Mouse (Mus musculus) intestine, embryonic 14.5 days (tissue): Measurements from ENCODE around the gene Vtcn1. TPM values are rescaled to one million over a fixed set of nuclear protein-coding genes. Genes with fewer than 3 reads are reported as not detected.

Experiments used
- ATAC-seq: fragments of 200-750 bp; cut with Nextera tagmentation; replicated peaks from 2 replicates; pipeline ENCODE4 v1.8.0; 2017; ENCODE audit warnings: low read depth, moderate number of reproducible peaks, moderate TSS enrichment, moderate library complexity; ENCODE audit not compliant: low FRiP score, low TSS enrichment
- DNase-seq: peaks from one replicate; pipeline ENCODE4 v3.0.0-alpha.2; 2018; ENCODE audit warnings: low spot score
- H3K27ac ChIP-seq: fragments of 300-500 bp; sonication (generic); 2 replicates; pipeline ENCODE4 v1.5.1; 2014; ENCODE audit warnings: low read depth, mild to moderate bottlenecking, control low read depth
- H3K27me3 ChIP-seq: fragments of 300-500 bp; sonication (generic); replicated peaks from 2 replicates; pipeline ENCODE4 v1.6.1; 2014; ENCODE audit warnings: low read length, control low read depth; ENCODE audit not compliant: control insufficient read depth, insufficient read depth
- H3K36me3 ChIP-seq: fragments of 300-500 bp; sonication (generic); 2 replicates; pipeline ENCODE4 v1.6.1; 2014; ENCODE audit warnings: low read length, control low read depth; ENCODE audit not compliant: control insufficient read depth, insufficient read depth
- H3K4me1 ChIP-seq: fragments of 300-500 bp; sonication (generic); replicated peaks from 2 replicates; pipeline ENCODE4 v1.6.1; 2014; ENCODE audit warnings: low read length, control low read depth, mixed read lengths; ENCODE audit not compliant: control insufficient read depth, insufficient read depth
- H3K4me2 ChIP-seq: fragments of 300-500 bp; sonication (generic); 2 replicates; pipeline ENCODE4 v1.6.1; 2014; ENCODE audit warnings: low read length
- H3K4me3 ChIP-seq: fragments of 300-500 bp; sonication (generic); 2 replicates; pipeline ENCODE4 v1.5.1; 2014; ENCODE audit warnings: low read depth, low read length, control low read depth, mixed read lengths
- H3K9ac ChIP-seq: fragments of 300-500 bp; sonication (generic); 2 replicates; pipeline ENCODE4 v1.6.1; 2014; ENCODE audit warnings: mild to moderate bottlenecking, low read length
- H3K9me3 ChIP-seq: fragments of 300-500 bp; sonication (generic); 2 replicates; pipeline ENCODE4 v1.6.1; 2016; ENCODE audit warnings: low read length, control low read depth; ENCODE audit not compliant: control insufficient read depth
- WGBS: fragments of 180-500 bp; shearing (Covaris S2); extraction: QIAGEN DNeasy Blood & Tissue Kit; methylation state at CpG from one replicate; pipeline ENCODE4 v1.1.7; 2014; 5-methylcytosine and 5-hydroxymethylcytosine counted together
- polyA plus RNA-seq: library from polyadenylated mRNA; unstranded; fragments of >200 nt; fragmentation: Nextera tagmentation; extraction: Ambion mirVana; gene quantifications from 2 replicates; pipeline ENCODE4 v1.2.1, GENCODE M21; 2014

The Vtcn1 gene
- polyA plus RNA-seq, 1 experiment from 2014 or later = 0.32 TPM

DNA sequence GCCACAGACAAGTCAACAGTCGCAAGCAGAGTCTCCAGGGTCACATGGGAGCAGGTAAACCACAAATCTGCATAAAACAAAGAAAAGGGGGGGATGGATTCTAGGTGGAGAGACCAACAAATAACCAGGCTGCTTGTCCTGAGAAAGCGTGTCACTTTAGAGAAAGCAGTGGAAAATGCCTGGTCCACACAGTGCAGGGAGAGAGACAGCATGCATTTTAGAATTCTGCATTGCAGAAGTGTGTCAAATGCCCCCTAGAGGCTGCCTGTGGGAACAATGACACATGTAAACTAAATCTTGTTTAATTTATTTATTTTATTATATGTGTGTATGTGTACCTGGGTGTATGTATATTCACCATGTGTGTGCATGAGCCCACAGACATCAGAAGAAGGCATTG is 4.0 kb upstream of the Vtcn1 start:
- H3K9me3 ChIP-seq = no peaks in the 10 kb centered on the region
- H3K27me3 ChIP-seq = no peaks in the 10 kb centered on the region
- H3K4me3 ChIP-seq = no peak overlapping the region
- peak; percentile 52 for DNase-seq
- ATAC-seq = peak; percentile 47; the same call in 1 of the 2 replicates
- H3K9ac ChIP-seq = no peak overlapping the region
- WGBS = 53% methylated on average over 2 of the region's 2 CpGs
- H3K4me2 ChIP-seq = no peak overlapping the region
- no peaks in the 10 kb centered on the region for H3K36me3 ChIP-seq
- peaks cover 3% of the 10 kb centered on the region; the same call in 1 of the 2 replicates for H3K4me1 ChIP-seq
- H3K27ac ChIP-seq = peak overlapping the region; percentile 70

DNA sequence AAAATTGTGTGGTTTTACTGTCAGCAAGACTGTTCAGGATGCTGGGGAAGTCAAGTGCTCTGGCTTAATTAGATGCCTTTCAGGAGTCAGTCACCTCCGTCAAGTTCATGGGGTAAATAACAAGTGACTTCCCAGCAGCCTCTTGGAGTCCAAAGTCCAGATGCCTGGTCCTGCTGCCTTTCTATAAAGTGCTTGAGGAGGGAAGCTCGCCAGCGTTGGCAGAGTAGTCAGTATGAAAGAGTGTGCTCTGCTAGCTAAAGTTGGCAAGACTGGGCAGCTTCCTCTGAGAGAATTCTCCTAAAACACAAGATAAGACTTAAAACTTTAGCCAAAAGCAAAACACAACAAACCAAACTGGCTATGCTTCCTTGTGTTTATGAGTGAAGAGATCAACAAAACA is 18.5 kb downstream of the Vtcn1 start:
- no peaks in the 10 kb centered on the region for H3K36me3 ChIP-seq
- no peaks in the 10 kb centered on the region for H3K4me1 ChIP-seq
- 65% methylated on average over 3 of the region's 3 CpGs for WGBS
- no peaks in the 10 kb centered on the region for H3K9me3 ChIP-seq
- H3K4me2 ChIP-seq = no peak overlapping the region
- no peak overlapping the region for H3K27ac ChIP-seq
- ATAC-seq (no peak), DNase-seq (no peak)
- no peak overlapping the region for H3K4me3 ChIP-seq
- no peak overlapping the region for H3K9ac ChIP-seq
- no peaks in the 10 kb centered on the region for H3K27me3 ChIP-seq

DNA sequence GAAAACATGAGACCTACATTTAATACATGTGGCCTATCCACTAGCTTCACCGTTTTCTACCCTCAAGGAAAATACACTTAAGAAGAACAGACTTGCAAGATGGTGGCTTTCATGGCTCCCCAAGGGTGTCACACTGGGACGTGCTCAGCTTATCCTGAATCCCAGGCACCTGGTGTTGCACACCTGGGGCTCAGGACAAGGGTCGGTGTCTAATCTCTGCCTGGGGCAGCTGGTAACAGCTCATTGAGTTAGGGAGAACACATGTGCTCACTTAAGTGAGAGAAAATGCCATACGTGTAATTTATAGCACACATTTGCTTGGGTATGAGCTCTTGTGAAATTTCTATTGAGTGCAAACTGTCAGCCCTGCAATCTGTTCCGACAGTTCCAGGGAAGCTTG is 19.1 kb downstream of the Vtcn1 start:
- ATAC-seq (no peak), DNase-seq (no peak)
- WGBS = 72% methylated on average over 5 of the region's 5 CpGs
- H3K27me3 ChIP-seq = no peaks in the 10 kb centered on the region
- H3K9me3 ChIP-seq = no peaks in the 10 kb centered on the region
- H3K4me3 ChIP-seq = no peak overlapping the region
- H3K4me2 ChIP-seq = no peak overlapping the region
- no peaks in the 10 kb centered on the region for H3K4me1 ChIP-seq
- H3K9ac ChIP-seq = no peak overlapping the region
- H3K36me3 ChIP-seq = no peaks in the 10 kb centered on the region
- no peak overlapping the region for H3K27ac ChIP-seq

- Histone ChIP-seq H3K36me3 (no peaks in the 10 kb centered on the region), H3K9ac (no peak overlapping the region), H3K4me2 (no peak overlapping the region), H3K27ac (no peak overlapping the region), H3K27me3 (no peaks in the 10 kb centered on the region), H3K4me3 (no peak overlapping the region), H3K4me1 (no peaks in the 10 kb centered on the region), H3K9me3 (no peaks in the 10 kb centered on the region)
- ATAC-seq (no peak), DNase-seq (no peak)
- 84% methylated on average over 7 of the region's 7 CpGs for whole genome bisulfite sequencing
Observed at GRCm38 (mm10) chr3:100848348-100848747, 23.1 kb downstream of the Vtcn1 start.

GRCm38 (mm10) chr3:100850468-100850867 is 25.2 kb downstream of the Vtcn1 start:
- Histone ChIP-seq H3K4me2 (no peak overlapping the region), H3K27me3 (no peaks in the 10 kb centered on the region), H3K36me3 (no peaks in the 10 kb centered on the region), H3K27ac (no peak overlapping the region), H3K9me3 (no peaks in the 10 kb centered on the region), H3K4me1 (no peaks in the 10 kb centered on the region), H3K4me3 (no peak overlapping the region), H3K9ac (no peak overlapping the region)
- ATAC-seq (no peak), DNase-seq (no peak)
- WGBS = 69% methylated on average over 6 of the region's 6 CpGs

GRCm38 (mm10) chr3:100856050-100856815 is 31.0 kb downstream of the Vtcn1 start:
- DNase-seq (peak; percentile 56), ATAC-seq (no peak)
- H3K9me3 ChIP-seq = no peaks in the 10 kb centered on the region
- H3K9ac ChIP-seq = no peak overlapping the region
- H3K4me2 ChIP-seq = no peak overlapping the region
- no peak overlapping the region for H3K27ac ChIP-seq
- no peak overlapping the region for H3K4me3 ChIP-seq
- no peaks in the 10 kb centered on the region for H3K36me3 ChIP-seq
- H3K4me1 ChIP-seq = peaks cover 7% of the 10 kb centered on the region; the same call in 1 of the 2 replicates
- WGBS = 58% methylated on average over 9 of the region's 9 CpGs
- no peaks in the 10 kb centered on the region for H3K27me3 ChIP-seq

GRCm38 (mm10) chr3:100857139-100857538 is 31.9 kb downstream of the Vtcn1 start:
- Histone ChIP-seq H3K4me3 (no peak overlapping the region), H3K9ac (no peak overlapping the region), H3K27me3 (no peaks in the 10 kb centered on the region), H3K27ac (0 out of 2 replicates have a peak overlapping the region, but pooled peaks have one; percentile 29), H3K36me3 (no peaks in the 10 kb centered on the region), H3K4me2 (no peak overlapping the region), H3K4me1 (peaks cover 7% of the 10 kb centered on the region; the same call in 1 of the 2 replicates), H3K9me3 (no peaks in the 10 kb centered on the region)
- WGBS = 59% methylated on average over 5 of the region's 5 CpGs
- DNase-seq = no peak
- ATAC-seq = peak; percentile 68

DNA sequence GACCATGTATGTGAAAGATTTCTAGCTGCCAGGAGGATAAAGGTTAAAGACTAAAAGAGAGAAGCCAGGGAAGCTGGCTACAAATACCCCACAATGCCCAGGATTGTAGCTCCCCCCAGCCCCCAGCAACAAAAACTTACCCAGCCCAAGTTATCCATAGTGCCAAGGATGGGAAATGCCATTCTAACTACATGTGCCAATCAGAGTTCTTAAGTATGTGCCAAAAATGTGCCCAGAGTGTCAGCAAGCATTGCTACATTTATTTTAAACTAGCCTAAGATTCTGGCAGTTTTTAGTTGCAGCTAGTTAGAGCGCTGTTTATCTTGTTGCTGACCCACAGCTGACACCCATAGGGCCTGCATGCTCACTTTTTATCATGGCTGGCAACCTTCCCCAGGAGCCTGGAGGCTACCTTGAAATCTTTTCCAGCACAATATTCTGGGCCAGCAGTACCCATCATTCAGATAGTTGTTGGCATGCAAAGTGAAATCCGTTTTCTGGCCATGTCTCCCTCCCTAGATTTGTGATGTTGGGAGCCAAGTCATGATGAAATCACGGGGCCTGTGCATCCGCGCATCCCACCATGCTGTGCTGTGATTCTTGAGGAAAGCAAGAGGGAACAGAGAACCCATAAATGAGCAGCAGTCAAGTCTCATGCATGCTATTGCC is 33.2 kb downstream of the Vtcn1 start:
- WGBS = 92% methylated on average over 5 of the region's 5 CpGs
- no peak for ATAC-seq

More for the DNA sequence above, 33.2 kb downstream of the Vtcn1 start:
- no peak for DNase-seq
- Histone ChIP-seq H3K4me3 (no peak overlapping the region), H3K36me3 (no peaks in the 10 kb centered on the region), H3K27me3 (no peaks in the 10 kb centered on the region), H3K9ac (no peak overlapping the region), H3K4me2 (no peak overlapping the region), H3K9me3 (no peaks in the 10 kb centered on the region), H3K27ac (no peak overlapping the region), H3K4me1 (peaks cover 7% of the 10 kb centered on the region; the same call in 1 of the 2 replicates)
